8 mouse cellular contexts compared by ENCODE assay signal in genomic region chr5:130143977-130144333, GRCm38 (mm10). TPM values are rescaled to one million over a fixed set of nuclear protein-coding genes. Genes with fewer than 3 reads are reported as not detected.
DNase-seq lines count a peak whose midpoint lies in the region; ATAC-seq and TF ChIP-seq lines count a peak whose summit lies in the region.

No protein-coding gene starts in this region.

- H3K27ac ChIP-seq in cortical plate, adult 2 months (ENCODE audit: insufficient read depth, low read length): peak overlapping the region; percentile 24
- H3K27ac ChIP-seq in gastrocnemius, adult 2 months: peak overlapping the region; percentile 94
- peak overlapping the region; percentile 87 for H3K27ac ChIP-seq in limb, embryonic 10.5 days
- H3K27ac ChIP-seq in midbrain, embryonic 10.5 days (replicated peaks): peak overlapping the region; percentile 86

- H3K4me3 ChIP-seq in cortical plate, adult 2 months (ENCODE audit: insufficient read depth, low read length): peak overlapping the region; percentile 59
- H3K4me3 ChIP-seq in gastrocnemius, adult 2 months: peak overlapping the region; percentile 78
- H3K4me3 ChIP-seq in limb, embryonic 10.5 days: peak overlapping the region; percentile 70
- peak overlapping the region; percentile 67 for H3K4me3 ChIP-seq in midbrain, embryonic 10.5 days

- no peaks in the 10 kb centered on the region for H3K4me1 ChIP-seq in cortical plate, adult 2 months (ENCODE audit: control insufficient read depth, insufficient read depth, low read length)
- peaks cover 23% of the 10 kb centered on the region for H3K4me1 ChIP-seq in limb, embryonic 10.5 days
- H3K4me1 ChIP-seq in midbrain, embryonic 10.5 days: peaks cover 23% of the 10 kb centered on the region

- intact Hi-C loops in gastrocnemius, adult 2 months (cut with DNase I): loop anchor here (10.0 kb wide), 1 partner anchor 229 kb away; no protein-coding TSS in a partner anchor

- DNase-seq in adrenal gland, adult (ENCODE audit: inconsistent age in 2 of 2, low spot score in 1 of 2): peak; percentile 92 to 95
- peak; percentile 79 for DNase-seq in gastrocnemius, adult 2 months
- peak; percentile 71 for DNase-seq in limb, embryonic 10.5 days (ENCODE audit: low spot score)
- DNase-seq in midbrain, embryonic 10.5 days (ENCODE audit: low spot score): peak; percentile 80
- peak; percentile 82 for DNase-seq in right cerebral cortex, postnatal 4 days
- DNase-seq in yolk sac, embryonic 10.5 days (ENCODE audit: low spot score): no peak

- peaks cover 6% of the 10 kb centered on the region; the same call in 1 of the 2 replicates for H3K36me3 ChIP-seq in limb, embryonic 10.5 days
- 0 out of 2 replicates have a peak, but pooled peaks cover 8% of the 10 kb centered on the region for H3K36me3 ChIP-seq in midbrain, embryonic 10.5 days

- no peak for TF ChIP-seq POLR2A in cortical plate, adult 2 months (IDR thresholded peaks at IDR 0.05; ENCODE audit: extremely low read depth, insufficient read depth, low read length)

- H3K9me3 ChIP-seq in limb, embryonic 10.5 days (replicated peaks): no peaks in the 10 kb centered on the region
- H3K9me3 ChIP-seq in midbrain, embryonic 10.5 days (replicated peaks): no peaks in the 10 kb centered on the region

- ATAC-seq in inflammation-experienced regulatory T-cells, adult 6 months: peak; percentile 27

- 6% methylated on average over 20 of the region's 20 CpGs for WGBS in limb, embryonic 10.5 days
- WGBS in midbrain, embryonic 10.5 days: 7% methylated on average over 20 of the region's 20 CpGs

- no peak for TF ChIP-seq CTCF in cortical plate, adult 2 months (IDR thresholded peaks at IDR 0.05; ENCODE audit: extremely low read depth, insufficient read depth, low read length)
- TF ChIP-seq CTCF in gastrocnemius, adult 2 months (IDR thresholded peaks at IDR 0.05): no peak

- H3K27me3 ChIP-seq in limb, embryonic 10.5 days (ENCODE audit: low read depth, poor library complexity, severe bottlenecking): no peaks in the 10 kb centered on the region
- H3K27me3 ChIP-seq in midbrain, embryonic 10.5 days (ENCODE audit: low read depth, poor library complexity, severe bottlenecking): peaks cover 14% of the 10 kb centered on the region

RNA-seq across cellular contexts. Expression of gene Kctd7, which starts 0.7 kb away (rescaled TPM):
- polyA plus RNA-seq in cortical plate, adult 2 months (2012; rRNA removed): 8.0 and 8.7 TPM in 2 replicates
- 1 to 10 TPM; 2.4 to 2.9 TPM for total RNA-seq in gastrocnemius, adult 2 months (2021)
- 1 to 10 TPM; 2.1 to 3.0 (median 3.0) TPM for polyA plus RNA-seq in inflammation-experienced regulatory T-cells, adult 6 months (2017; shearing (Covaris generic))
- polyA plus RNA-seq in limb, embryonic 10.5 days (2016; fragmentation: Nextera tagmentation; extraction: Ambion mirVana): 3.4 and 4.7 TPM in 2 replicates
- polyA plus RNA-seq in midbrain, embryonic 10.5 days (2016; fragmentation: Nextera tagmentation; extraction: Ambion mirVana): 6.3 and 7.2 TPM in 2 replicates

RNA-seq across cellular contexts. Expression of gene Rabgef1, which starts 27.6 kb away (rescaled TPM):
- 38.5 and 43.6 TPM in 2 replicates for polyA plus RNA-seq in cortical plate, adult 2 months (2012; rRNA removed)
- 100 to 1,000 TPM in 1 of 2 experiments, 10 to 100 TPM in 1; 90.5 to 140 TPM for total RNA-seq in gastrocnemius, adult 2 months (2021)
- polyA plus RNA-seq in inflammation-experienced regulatory T-cells, adult 6 months (2017; shearing (Covaris generic)): 10 to 100 TPM; 31.3 to 40.9 (median 36.7) TPM
- 21.7 and 22.1 TPM in 2 replicates for polyA plus RNA-seq in limb, embryonic 10.5 days (2016; fragmentation: Nextera tagmentation; extraction: Ambion mirVana)
- 25.0 and 28.4 TPM in 2 replicates for polyA plus RNA-seq in midbrain, embryonic 10.5 days (2016; fragmentation: Nextera tagmentation; extraction: Ambion mirVana)

Comparison
In these comparisons a context has a peak if more than half of its experiments do, and no peak if none do; other contexts are left out.
1. H3K27ac ChIP-seq: peak in every context shown above with its lines; median percentile 94 in gastrocnemius, adult 2 months; 87 in limb, embryonic 10.5 days; 86 in midbrain, embryonic 10.5 days; 24 in cortical plate, adult 2 months.